Comparison of ENCODE assay signal across 8 mouse cellular contexts in the genomic region with DNA sequence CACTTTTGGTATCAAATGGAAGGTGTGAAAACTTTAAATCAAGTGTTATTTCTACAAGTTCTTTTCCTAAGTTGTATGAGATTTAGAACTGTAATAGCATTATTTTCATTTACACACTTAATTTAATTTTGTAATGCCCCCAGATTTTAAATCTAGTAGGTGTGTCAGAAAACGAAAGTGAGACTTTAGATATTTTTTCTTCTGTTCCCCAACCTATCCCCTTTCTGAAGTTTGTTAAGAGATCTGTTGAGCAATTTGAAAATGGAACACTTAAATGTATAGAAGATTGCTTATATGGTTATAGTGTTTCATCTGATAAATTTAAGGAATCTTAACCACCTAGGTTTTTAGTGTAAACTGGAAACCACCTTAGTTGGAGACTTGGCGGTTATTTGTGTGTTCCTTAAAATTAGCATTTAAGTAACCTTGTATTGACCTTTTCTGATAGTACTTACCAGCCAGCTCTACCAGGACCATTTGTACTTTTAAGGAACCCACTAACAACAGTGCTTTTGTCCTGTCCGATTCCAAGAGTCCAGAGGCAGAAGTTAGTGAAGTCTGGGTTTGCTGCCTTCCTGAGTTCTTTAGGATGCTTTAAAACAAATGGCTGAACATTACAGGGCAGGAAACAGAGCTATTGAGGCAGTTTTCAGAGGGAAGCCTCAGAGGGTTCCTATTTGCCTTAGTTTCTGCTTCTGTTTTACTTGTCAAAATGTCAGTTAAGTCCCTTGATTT. TPM values are rescaled to one million over a fixed set of nuclear protein-coding genes. Genes with fewer than 3 reads are reported as not detected.
DNase-seq lines count a peak whose midpoint lies in the region; ATAC-seq and TF ChIP-seq lines count a peak whose summit lies in the region.

No protein-coding gene starts in this region.

- H3K36me3 ChIP-seq in kidney, adult 2 months (ENCODE audit: control insufficient read depth, insufficient read depth, low read length): no peaks in the 10 kb centered on the region
- H3K36me3 ChIP-seq in hindbrain, embryonic 11.5 days (ENCODE audit: control insufficient read depth, insufficient read depth, low read length): no peaks in the 10 kb centered on the region
- peaks cover 30% of the 10 kb centered on the region for H3K36me3 ChIP-seq in midbrain, embryonic 10.5 days

- no peak overlapping the region for H3K4me3 ChIP-seq in kidney, adult 2 months (ENCODE audit: insufficient read depth, low read depth, low read length)
- peak overlapping the region; percentile 6; the same call in 1 of the 2 replicates for H3K4me3 ChIP-seq in hindbrain, embryonic 11.5 days (ENCODE audit: low read depth, low read length)
- H3K4me3 ChIP-seq in midbrain, embryonic 10.5 days: peak overlapping the region; percentile 90

- H3K9me3 ChIP-seq in hindbrain, embryonic 11.5 days (ENCODE audit: control insufficient read depth, low read length): no peaks in the 10 kb centered on the region
- peaks cover 10% of the 10 kb centered on the region; the same call in 1 of the 2 replicates for H3K9me3 ChIP-seq in midbrain, embryonic 10.5 days (replicated peaks)

- no peak for TF ChIP-seq POLR2A in kidney, adult 2 months (IDR thresholded peaks at IDR 0.05; ENCODE audit: low read depth, low read length)
- no peak for TF ChIP-seq POLR2A in brain, embryonic 14.5 days (IDR thresholded peaks at IDR 0.05; ENCODE audit: borderline replicate concordance, extremely low read depth, insufficient read depth, insufficient read length, poor library complexity, severe bottlenecking)

- no peaks in the 10 kb centered on the region for H3K27me3 ChIP-seq in kidney, adult 2 months (replicated peaks; ENCODE audit: control insufficient read depth, insufficient read depth, low read length)
- no peaks in the 10 kb centered on the region for H3K27me3 ChIP-seq in hindbrain, embryonic 11.5 days (ENCODE audit: control insufficient read depth, insufficient read depth, low read length)
- H3K27me3 ChIP-seq in midbrain, embryonic 10.5 days (ENCODE audit: low read depth, poor library complexity, severe bottlenecking): no peaks in the 10 kb centered on the region

- WGBS in kidney, adult 2 months: 36% methylated on average over 3 of the region's 3 CpGs
- 42% methylated on average over 3 of the region's 3 CpGs for WGBS in hindbrain, embryonic 11.5 days
- WGBS in midbrain, embryonic 10.5 days: 53% methylated on average over 3 of the region's 3 CpGs

- intact Hi-C loops in gastrocnemius, postnatal 36 days (cut with DNase I): loop anchor here (10.0 kb wide), 1 partner anchor 142 kb away; the partner anchor contains the start of gene Vps54

- H3K4me1 ChIP-seq in kidney, adult 2 months (ENCODE audit: control insufficient read depth, insufficient read depth, low read length): peaks cover 5% of the 10 kb centered on the region; the same call in 1 of the 2 replicates
- no peaks in the 10 kb centered on the region for H3K4me1 ChIP-seq in hindbrain, embryonic 11.5 days (replicated peaks; ENCODE audit: control insufficient read depth, insufficient read depth, low read length)
- H3K4me1 ChIP-seq in midbrain, embryonic 10.5 days: peaks cover 22% of the 10 kb centered on the region

- peak overlapping the region; percentile 32 for H3K4me2 ChIP-seq in hindbrain, embryonic 11.5 days (replicated peaks; ENCODE audit: low read depth, low read length)

- no peak for TF ChIP-seq CTCF in kidney, adult 2 months (conservative IDR thresholded peaks at IDR 0.05; ENCODE audit: insufficient read depth, insufficient read length, low read depth, low read length)
- no peak for TF ChIP-seq CTCF in brain, embryonic 14.5 days (IDR thresholded peaks at IDR 0.05; ENCODE audit: borderline replicate concordance, extremely low read depth, insufficient read depth, insufficient read length)

- H3K27ac ChIP-seq in kidney, adult 2 months (ENCODE audit: insufficient read depth, low read depth, low read length): peak overlapping the region; percentile 66
- no peak overlapping the region for H3K27ac ChIP-seq in hindbrain, embryonic 11.5 days (ENCODE audit: low read depth, low read length)
- H3K27ac ChIP-seq in midbrain, embryonic 10.5 days (replicated peaks): no peak overlapping the region

- no peak for ATAC-seq in hindbrain, embryonic 11.5 days (ENCODE audit: low FRiP score)

- H3K9ac ChIP-seq in hindbrain, embryonic 11.5 days (ENCODE audit: low read depth, low read length): no peak overlapping the region

- DNase-seq in kidney, adult 2 months: no peak
- DNase-seq in kidney, postnatal 25 days: no peak
- DNase-seq in brain, embryonic 14.5 days (ENCODE audit: low read depth): peak; percentile 6
- no peak for DNase-seq in hindbrain, embryonic 11.5 days (ENCODE audit: low spot score)
- no peak for DNase-seq in midbrain, embryonic 10.5 days (ENCODE audit: low spot score)
- no peak for DNase-seq in cerebellum, adult 11 months
- no peak for DNase-seq in thymus, postnatal 36 days
- no peak for DNase-seq in gastrocnemius, postnatal 36 days

RNA-seq across cellular contexts. Expression of gene Peli1, which starts 2.2 kb away (rescaled TPM):
- polyA plus RNA-seq in kidney, adult 2 months (2012; rRNA removed): 8.5 and 8.8 TPM in 2 replicates
- polyA plus RNA-seq in brain, embryonic 14.5 days (2012; rRNA removed): 69.2 and 73.6 TPM in 2 replicates
- polyA plus RNA-seq in hindbrain, embryonic 11.5 days (2014; fragmentation: Nextera tagmentation; extraction: Ambion mirVana): 112 and 119 TPM in 2 replicates
- 62.0 and 76.7 TPM in 2 replicates for polyA plus RNA-seq in midbrain, embryonic 10.5 days (2016; fragmentation: Nextera tagmentation; extraction: Ambion mirVana)
- total RNA-seq in gastrocnemius, postnatal 36 days (2021): 10 to 100 TPM; 11.0 to 11.4 TPM
